8 mouse cellular contexts compared by ENCODE assay signal in the genomic region with DNA sequence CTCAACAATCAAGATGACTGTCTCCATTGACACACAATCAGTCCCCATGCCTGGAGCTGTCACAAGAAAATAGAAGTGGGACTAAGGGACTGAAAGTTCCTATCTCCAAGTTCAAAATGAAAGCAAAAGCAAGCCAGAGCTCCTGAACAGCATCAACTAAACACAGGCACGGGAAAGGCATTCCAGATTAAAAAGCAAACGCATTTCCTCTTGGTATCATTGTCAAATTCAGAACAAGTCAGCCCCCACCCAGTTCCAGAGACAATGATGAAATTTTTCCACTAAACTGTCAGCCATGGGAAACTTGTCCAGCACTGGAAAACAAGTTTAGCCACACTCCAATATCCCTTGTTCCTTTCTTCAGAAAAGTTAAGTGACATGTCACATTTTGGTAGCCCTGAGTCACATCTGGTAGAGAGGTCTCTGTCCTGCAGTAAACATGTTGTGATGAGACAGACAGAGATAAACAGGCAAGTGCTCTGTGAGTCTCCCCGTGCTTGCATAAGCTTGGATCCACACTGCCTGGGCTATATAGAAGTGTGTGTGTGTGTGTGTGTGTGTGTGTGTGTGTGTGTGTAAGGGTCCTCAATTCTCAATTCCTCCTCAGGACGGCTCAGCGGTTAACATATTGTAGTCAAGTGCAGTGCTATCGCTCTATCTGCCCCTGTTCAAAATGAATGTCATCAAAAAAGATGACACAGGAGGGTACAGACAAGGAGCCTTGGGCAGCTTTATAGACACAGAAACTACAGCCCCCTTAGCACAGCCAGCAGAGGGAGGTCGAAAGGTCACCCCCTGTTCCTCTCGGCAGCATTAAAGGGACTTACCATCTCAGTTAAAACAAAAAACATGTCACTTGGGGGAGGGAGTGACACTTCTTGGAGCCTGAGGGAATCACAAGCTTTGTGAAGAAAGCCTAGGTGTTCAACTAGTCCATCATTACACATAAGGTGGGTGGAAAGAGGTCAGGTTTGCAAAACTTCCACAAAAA. TPM values are rescaled to one million over a fixed set of nuclear protein-coding genes. Genes with fewer than 3 reads are reported as not detected.
DNase-seq lines count a peak whose midpoint lies in the region; ATAC-seq and TF ChIP-seq lines count a peak whose summit lies in the region.

No protein-coding gene starts in this region.

- H3K36me3 ChIP-seq in lung, embryonic 14.5 days (ENCODE audit: insufficient read depth) = no peaks in the 10 kb centered on the region
- H3K36me3 ChIP-seq in intestine, embryonic 15.5 days = no peaks in the 10 kb centered on the region
- 0 out of 2 replicates have a peak, but pooled peaks cover 2% of the 10 kb centered on the region for H3K36me3 ChIP-seq in midbrain, embryonic 12.5 days

- no peak for DNase-seq in lung, embryonic 14.5 days
- no peak for DNase-seq in lung, postnatal 4 days
- no peak for DNase-seq in urinary bladder, postnatal 25 days (ENCODE audit: low spot score)
- no peak for DNase-seq in adrenal gland, postnatal 10 days
- no peak for DNase-seq in T-cell, adult 2 months (ENCODE audit: low spot score)

- H3K4me3 ChIP-seq in lung, embryonic 14.5 days (ENCODE audit: low read depth, low read length) = peak overlapping the region; percentile 76
- no peak overlapping the region for H3K4me3 ChIP-seq in intestine, embryonic 15.5 days (replicated peaks)
- peak overlapping the region; percentile 78 for H3K4me3 ChIP-seq in midbrain, embryonic 12.5 days

- H3K9me3 ChIP-seq in lung, embryonic 14.5 days (ENCODE audit: low read depth, low read length) = no peaks in the 10 kb centered on the region
- no peaks in the 10 kb centered on the region for H3K9me3 ChIP-seq in intestine, embryonic 15.5 days
- H3K9me3 ChIP-seq in midbrain, embryonic 12.5 days = no peaks in the 10 kb centered on the region

- H3K4me2 ChIP-seq in lung, embryonic 14.5 days = peak overlapping the region; percentile 98
- peak overlapping the region; percentile 95 for H3K4me2 ChIP-seq in intestine, embryonic 15.5 days (replicated peaks)
- peak overlapping the region; percentile 87 for H3K4me2 ChIP-seq in midbrain, embryonic 12.5 days (replicated peaks)

- peaks cover 26% of the 10 kb centered on the region for H3K4me1 ChIP-seq in lung, embryonic 14.5 days (ENCODE audit: insufficient read depth)
- H3K4me1 ChIP-seq in intestine, embryonic 15.5 days (replicated peaks) = peaks cover 33% of the 10 kb centered on the region
- H3K4me1 ChIP-seq in midbrain, embryonic 12.5 days = peaks cover 71% of the 10 kb centered on the region

- H3K27ac ChIP-seq in lung, embryonic 14.5 days (ENCODE audit: low read depth) = peak overlapping the region; percentile 58; the same call in 1 of the 2 replicates
- 0 out of 2 replicates have a peak overlapping the region, but pooled peaks have one; percentile 42 for H3K27ac ChIP-seq in intestine, embryonic 15.5 days
- H3K27ac ChIP-seq in midbrain, embryonic 12.5 days (replicated peaks) = peak overlapping the region; percentile 88

- ATAC-seq in lung, embryonic 14.5 days (ENCODE audit: insufficient read depth) = no peak
- peak; percentile 35 for ATAC-seq in erythroid progenitor cell, adult 5-6 weeks (replicated peaks; ENCODE audit: low FRiP score, poor library complexity, severe bottlenecking)
- ATAC-seq in intestine, embryonic 15.5 days = no peak
- no peak for ATAC-seq in midbrain, embryonic 12.5 days (ENCODE audit: low FRiP score, low read depth)

- no peaks in the 10 kb centered on the region for H3K27me3 ChIP-seq in lung, embryonic 14.5 days (ENCODE audit: insufficient read depth, low read length)
- H3K27me3 ChIP-seq in intestine, embryonic 15.5 days (replicated peaks) = no peaks in the 10 kb centered on the region
- no peaks in the 10 kb centered on the region; the same call in 1 of the 2 replicates for H3K27me3 ChIP-seq in midbrain, embryonic 12.5 days

- 44% methylated on average over 8 of the region's 8 CpGs for WGBS in lung, embryonic 14.5 days
- 45% methylated on average over 8 of the region's 8 CpGs for WGBS in intestine, embryonic 15.5 days
- 49% methylated on average over 8 of the region's 8 CpGs for WGBS in midbrain, embryonic 12.5 days

- TF ChIP-seq CTCF in lung, embryonic 14.5 days (IDR thresholded peaks at IDR 0.05; ENCODE audit: low read depth) = no peak

- H3K9ac ChIP-seq in lung, embryonic 14.5 days = peak overlapping the region; percentile 34; the same call in 1 of the 2 replicates
- H3K9ac ChIP-seq in intestine, embryonic 15.5 days = no peak overlapping the region
- peak overlapping the region; percentile 28 for H3K9ac ChIP-seq in midbrain, embryonic 12.5 days (replicated peaks)

RNA-seq across cellular contexts. Expression of gene Tmcc2, which starts 2.0 kb away (rescaled TPM):
- 8.2 and 10.3 TPM in 2 replicates for polyA plus RNA-seq in lung, embryonic 14.5 days (2014; fragmentation: Nextera tagmentation; extraction: Ambion mirVana)
- total RNA-seq in erythroid progenitor cell, adult 5-6 weeks (2015; ENCODE audit: low replicate concordance) = 212 and 231 TPM in 2 replicates
- 244 and 297 TPM in 2 replicates for total RNA-seq in erythroid progenitor cell, adult 5-6 weeks (2017; ENCODE audit: low replicate concordance)
- polyA plus RNA-seq in intestine, embryonic 15.5 days (2015; fragmentation: Nextera tagmentation; extraction: Ambion mirVana) = 11.4 and 15.5 TPM in 2 replicates
- polyA plus RNA-seq in midbrain, embryonic 12.5 days (2016; fragmentation: Nextera tagmentation; extraction: Ambion mirVana) = 35.4 and 36.8 TPM in 2 replicates
- 10 to 100 TPM; 15.2 to 30.9 TPM for total RNA-seq in adrenal gland, postnatal 10 days (2021)

RNA-seq across cellular contexts. Expression of gene Dstyk, which starts 28.2 kb away (rescaled TPM):
- polyA plus RNA-seq in lung, embryonic 14.5 days (2014; fragmentation: Nextera tagmentation; extraction: Ambion mirVana) = 16.0 and 18.4 TPM in 2 replicates
- 23.4 and 31.4 TPM in 2 replicates for total RNA-seq in erythroid progenitor cell, adult 5-6 weeks (2015; ENCODE audit: low replicate concordance)
- 34.3 and 48.6 TPM in 2 replicates for total RNA-seq in erythroid progenitor cell, adult 5-6 weeks (2017; ENCODE audit: low replicate concordance)
- 8.9 and 9.0 TPM in 2 replicates for polyA plus RNA-seq in intestine, embryonic 15.5 days (2015; fragmentation: Nextera tagmentation; extraction: Ambion mirVana)
- polyA plus RNA-seq in midbrain, embryonic 12.5 days (2016; fragmentation: Nextera tagmentation; extraction: Ambion mirVana) = 17.6 and 17.9 TPM in 2 replicates
- total RNA-seq in adrenal gland, postnatal 10 days (2021) = 10 to 100 TPM; 18.6 to 25.2 TPM
